Mouse (Mus musculus) hindbrain, embryonic 15.5 days (tissue): ENCODE results near the gene Ptpn3. TPM values are rescaled to one million over a fixed set of nuclear protein-coding genes. Genes with fewer than 3 reads are reported as not detected.

ENCODE experiments used
- ATAC-seq: fragments of 200-750 bp; cut with Nextera tagmentation; 2 replicates; pipeline ENCODE4 v1.8.0; 2017; ENCODE audit warnings: low read depth, moderate number of reproducible peaks, moderate TSS enrichment; ENCODE audit not compliant: low FRiP score
- H3K27ac ChIP-seq: fragments of 300-500 bp; sonication (generic); replicated peaks from 2 replicates; pipeline ENCODE4 v1.5.1; 2015; ENCODE audit warnings: mild to moderate bottlenecking, inconsistent platforms
- H3K27me3 ChIP-seq: fragments of 300-500 bp; sonication (generic); 2 replicates; pipeline ENCODE4 v1.6.1; 2015; ENCODE audit warnings: control low read depth, inconsistent platforms
- H3K36me3 ChIP-seq: fragments of 300-500 bp; sonication (generic); 2 replicates; pipeline ENCODE4 v1.6.1; 2015; ENCODE audit warnings: control low read depth, inconsistent platforms
- H3K4me1 ChIP-seq: fragments of 300-500 bp; sonication (generic); replicated peaks from 2 replicates; pipeline ENCODE4 v1.6.1; 2015; ENCODE audit warnings: control low read depth, inconsistent platforms
- H3K4me2 ChIP-seq: fragments of 300-500 bp; sonication (generic); 2 replicates; pipeline ENCODE4 v1.6.1; 2015; ENCODE audit warnings: moderate library complexity, mild to moderate bottlenecking, inconsistent platforms
- H3K4me3 ChIP-seq: fragments of 300-500 bp; sonication (generic); 2 replicates; pipeline ENCODE4 v1.5.1; 2015; ENCODE audit warnings: mild to moderate bottlenecking, inconsistent platforms
- H3K9ac ChIP-seq: fragments of 300-500 bp; sonication (generic); 2 replicates; pipeline ENCODE4 v1.6.1; 2015; ENCODE audit warnings: inconsistent platforms
- H3K9me3 ChIP-seq: fragments of 300-500 bp; sonication (generic); 2 replicates; pipeline ENCODE4 v1.6.1; 2016; ENCODE audit warnings: control low read depth, inconsistent platforms
- WGBS: fragments of 180-500 bp; shearing (Covaris S2); methylation state at CpG from one replicate; pipeline ENCODE4 v1.1.7; 2015; 5-methylcytosine and 5-hydroxymethylcytosine counted together
- polyA plus RNA-seq: library from polyadenylated mRNA; unstranded; fragments of >200 nt; fragmentation: Nextera tagmentation; extraction: Ambion mirVana; gene quantifications from 2 replicates; pipeline ENCODE4 v1.2.1, GENCODE M21; 2015

The Ptpn3 gene
- 3.7 and 4.0 TPM in 2 replicates for polyA plus RNA-seq

DNA sequence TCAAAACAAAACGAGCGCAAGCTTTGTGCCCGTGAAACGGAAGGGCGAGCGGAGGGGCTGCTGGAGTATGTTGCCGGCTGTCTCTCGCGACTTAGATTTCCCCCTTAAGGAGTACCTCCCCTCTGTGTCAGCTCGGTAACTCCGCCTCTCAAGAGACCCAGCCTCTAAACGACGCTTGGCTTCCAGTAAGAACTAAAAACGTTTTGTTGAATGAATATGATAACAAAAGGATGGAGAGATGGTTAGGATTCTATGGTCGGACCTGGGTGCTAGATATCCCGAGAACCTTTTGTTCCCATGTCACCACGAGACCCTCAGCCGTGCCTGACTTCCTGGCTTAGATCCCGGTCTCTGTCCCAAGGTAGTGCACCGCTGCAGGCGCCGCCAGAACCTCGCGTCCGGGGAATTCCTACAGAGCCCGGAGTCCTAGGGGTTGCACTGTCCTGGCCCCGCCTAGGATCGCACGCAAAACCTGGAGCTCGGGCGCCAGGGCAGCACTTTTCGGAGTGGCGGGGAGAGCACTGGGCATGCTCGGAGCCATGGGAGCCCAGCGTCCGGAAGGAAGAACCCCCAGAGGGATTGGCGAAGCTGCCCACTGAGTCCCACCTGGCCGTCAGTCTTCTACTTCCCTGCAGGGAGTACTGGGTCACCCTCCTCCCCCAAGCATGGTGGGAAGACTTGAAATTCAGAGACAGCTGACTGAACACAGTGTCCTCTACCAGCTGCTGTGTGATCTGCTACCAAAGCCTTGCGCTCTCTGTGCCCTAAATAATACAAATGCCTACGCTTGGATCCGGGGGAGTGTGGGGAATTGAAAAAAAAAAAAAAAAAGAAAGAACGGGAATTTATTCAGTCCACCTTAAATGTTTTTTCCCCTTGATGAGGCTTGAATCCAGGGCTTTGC lies at the start of gene Ptpn3:
Gene Ptpn3 (minus strand): TSS at position 428 of the 904 bp plus-strand sequence.
- whole genome bisulfite sequencing = under 1% methylated on average over 42 of the region's 42 CpGs

DNA sequence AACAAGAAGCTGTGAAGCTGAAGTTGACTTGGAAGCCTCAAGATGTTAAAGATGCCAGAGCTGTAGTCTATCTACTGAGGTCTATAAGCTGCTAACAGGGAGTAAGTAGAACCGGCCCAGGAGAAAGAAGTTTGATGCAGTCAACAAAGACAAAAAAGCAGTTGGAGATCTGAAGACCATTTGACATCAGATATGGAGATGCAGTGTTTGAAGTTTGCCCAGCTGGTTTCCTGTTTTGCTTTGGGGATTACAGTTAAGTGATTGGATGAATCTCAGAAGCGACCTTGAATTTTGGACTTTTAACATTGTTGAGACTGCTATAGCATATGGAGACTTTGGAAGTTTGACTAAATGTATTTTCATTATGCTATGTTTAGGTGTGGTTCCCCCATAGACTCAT lies 48.9 kb upstream of the Ptpn3 start:
- Histone ChIP-seq H3K4me3 (no peak overlapping the region), H3K36me3 (no peaks in the 10 kb centered on the region), H3K9me3 (no peaks in the 10 kb centered on the region), H3K27ac (no peak overlapping the region), H3K4me1 (no peaks in the 10 kb centered on the region), H3K4me2 (no peak overlapping the region), H3K9ac (no peak overlapping the region), H3K27me3 (no peaks in the 10 kb centered on the region)
- no peak for ATAC-seq
- 89% methylated on average over 2 of the region's 2 CpGs for WGBS

More for the DNA sequence above, at the start of gene Ptpn3:
- Histone ChIP-seq H3K4me2 (peak within 1 kb of the TSS; percentile 94), H3K4me3 (peak within 1 kb of the TSS; percentile 84), H3K9me3 (no peaks in the 10 kb centered on the region), H3K4me1 (peaks cover 40% of the 10 kb centered on the region), H3K36me3 (no peaks in the 10 kb centered on the region), H3K9ac (peak within 1 kb of the TSS; percentile 40), H3K27me3 (0 out of 2 replicates have a peak, but pooled peaks cover 3% of the 10 kb centered on the region), H3K27ac (peak within 1 kb of the TSS; percentile 73)
- ATAC-seq = peak; percentile 90

DNA sequence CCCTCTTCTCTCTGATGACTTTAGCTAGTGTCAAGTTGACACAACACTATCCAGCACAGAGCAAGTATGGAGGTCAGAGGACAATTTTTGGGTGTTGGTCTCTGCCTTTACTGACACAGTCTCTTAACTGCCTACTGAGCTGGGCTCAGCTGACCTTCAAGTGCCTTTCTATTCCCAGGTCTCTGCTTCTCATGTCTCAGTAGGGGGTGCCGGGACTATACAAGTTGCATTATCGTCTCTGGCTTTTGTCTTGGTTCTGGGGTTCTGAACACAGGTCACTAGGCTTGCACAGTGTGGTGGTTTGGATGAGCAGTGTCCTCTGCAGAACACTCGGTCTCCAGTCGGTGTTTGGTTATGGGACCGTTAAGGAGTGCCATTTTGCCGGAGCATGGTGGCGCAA lies 42.4 kb upstream of the Ptpn3 start:
- ATAC-seq = no peak
- 90% methylated on average over 7 of the region's 7 CpGs for WGBS

DNA sequence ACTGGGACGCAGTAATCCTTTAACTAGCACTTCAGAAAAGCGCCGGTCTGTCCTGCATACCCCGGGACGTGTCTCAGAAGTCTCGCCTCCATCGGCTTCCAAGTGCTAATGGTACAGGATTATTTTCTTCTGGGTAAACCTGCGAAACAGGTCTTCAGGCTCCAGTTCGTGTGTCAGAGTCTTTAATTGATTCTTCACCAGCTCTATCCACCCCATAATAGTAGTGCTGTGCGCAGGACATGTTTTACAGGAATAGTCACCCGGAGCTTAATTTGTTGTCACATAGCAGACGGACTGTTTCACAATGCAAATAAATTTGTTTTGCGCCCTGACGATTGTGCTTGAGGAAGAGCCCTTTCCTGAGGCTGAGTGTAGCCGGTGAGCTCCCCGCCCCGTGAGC lies 37.3 kb upstream of the Ptpn3 start:
- no peaks in the 10 kb centered on the region for H3K4me1 ChIP-seq
- no peaks in the 10 kb centered on the region for H3K9me3 ChIP-seq
- no peaks in the 10 kb centered on the region for H3K36me3 ChIP-seq
- no peak overlapping the region for H3K4me3 ChIP-seq
- 90% methylated on average over 17 of the region's 17 CpGs for WGBS
- no peak overlapping the region for H3K4me2 ChIP-seq
- ATAC-seq = no peak
- H3K9ac ChIP-seq = no peak overlapping the region
- no peak overlapping the region for H3K27ac ChIP-seq
- no peaks in the 10 kb centered on the region for H3K27me3 ChIP-seq

More for the DNA sequence above, 42.4 kb upstream of the Ptpn3 start:
- no peaks in the 10 kb centered on the region for H3K9me3 ChIP-seq
- no peak overlapping the region for H3K4me2 ChIP-seq
- H3K27ac ChIP-seq = no peak overlapping the region
- no peaks in the 10 kb centered on the region for H3K36me3 ChIP-seq
- no peaks in the 10 kb centered on the region for H3K4me1 ChIP-seq
- H3K27me3 ChIP-seq = no peaks in the 10 kb centered on the region
- no peak overlapping the region for H3K9ac ChIP-seq
- no peak overlapping the region for H3K4me3 ChIP-seq

DNA sequence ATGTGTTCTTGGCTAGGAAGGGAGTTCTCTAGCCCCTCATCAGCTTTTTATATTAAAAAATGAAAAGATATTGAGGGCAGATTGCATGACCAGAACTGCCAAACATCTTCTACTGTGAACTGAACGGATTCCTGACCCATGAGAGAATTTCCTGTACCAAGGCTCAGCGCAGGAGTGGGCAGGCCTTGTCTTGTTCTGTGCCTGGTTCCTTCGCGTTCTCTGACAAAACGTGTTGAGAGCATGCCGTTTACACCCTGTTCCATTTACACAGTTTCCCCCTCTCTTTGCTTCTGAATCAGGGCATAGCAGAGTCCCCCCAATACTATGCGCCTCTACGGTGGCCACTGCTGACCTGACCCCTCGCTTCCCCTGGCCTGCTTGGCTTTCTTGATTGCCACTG lies 36.4 kb upstream of the Ptpn3 start:
- no peak overlapping the region for H3K4me2 ChIP-seq
- H3K36me3 ChIP-seq = no peaks in the 10 kb centered on the region
- no peaks in the 10 kb centered on the region for H3K27me3 ChIP-seq
- no peak overlapping the region for H3K4me3 ChIP-seq
- H3K4me1 ChIP-seq = no peaks in the 10 kb centered on the region
- ATAC-seq = no peak
- H3K27ac ChIP-seq = no peak overlapping the region
- 93% methylated on average over 9 of the region's 9 CpGs for WGBS
- H3K9ac ChIP-seq = no peak overlapping the region
- H3K9me3 ChIP-seq = no peaks in the 10 kb centered on the region

DNA sequence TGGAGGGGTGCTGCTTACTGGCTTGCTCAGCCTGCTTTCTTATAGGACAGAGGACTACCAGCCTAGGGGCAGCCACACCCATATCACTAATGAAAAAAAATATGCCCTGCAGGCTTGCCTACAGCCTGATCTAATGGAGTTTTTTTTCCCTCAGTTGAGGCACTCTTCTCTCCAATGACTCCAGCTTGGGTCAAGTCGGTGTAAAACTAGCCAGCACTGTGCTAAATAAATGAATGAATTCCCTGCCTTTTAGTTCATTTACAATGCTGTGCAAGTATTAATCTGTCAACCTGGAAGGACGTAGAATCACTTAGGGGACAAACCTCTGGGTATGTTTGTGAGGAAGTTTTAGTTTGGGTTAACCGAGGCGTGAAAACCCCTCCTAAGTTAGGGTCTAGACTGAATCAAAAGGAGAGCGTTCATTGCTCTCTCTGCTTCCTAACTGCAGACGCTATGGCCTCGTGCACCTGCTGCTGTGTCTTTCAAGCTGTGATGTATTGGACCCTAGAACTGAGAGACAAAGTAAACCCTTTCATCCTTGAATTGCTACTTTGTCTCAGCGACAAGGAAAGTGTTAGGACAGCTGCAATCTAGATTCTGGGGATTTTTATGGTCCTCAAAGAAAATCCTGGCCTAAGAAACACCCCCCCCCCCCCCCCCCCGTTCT lies 33.5 kb upstream of the Ptpn3 start:
- Histone ChIP-seq H3K27ac (no peak overlapping the region), H3K9ac (no peak overlapping the region), H3K9me3 (no peaks in the 10 kb centered on the region), H3K27me3 (no peaks in the 10 kb centered on the region), H3K4me3 (no peak overlapping the region), H3K4me1 (no peaks in the 10 kb centered on the region), H3K36me3 (no peaks in the 10 kb centered on the region), H3K4me2 (no peak overlapping the region)
- ATAC-seq = no peak
- 31% methylated on average over 9 of the region's 9 CpGs for WGBS

DNA sequence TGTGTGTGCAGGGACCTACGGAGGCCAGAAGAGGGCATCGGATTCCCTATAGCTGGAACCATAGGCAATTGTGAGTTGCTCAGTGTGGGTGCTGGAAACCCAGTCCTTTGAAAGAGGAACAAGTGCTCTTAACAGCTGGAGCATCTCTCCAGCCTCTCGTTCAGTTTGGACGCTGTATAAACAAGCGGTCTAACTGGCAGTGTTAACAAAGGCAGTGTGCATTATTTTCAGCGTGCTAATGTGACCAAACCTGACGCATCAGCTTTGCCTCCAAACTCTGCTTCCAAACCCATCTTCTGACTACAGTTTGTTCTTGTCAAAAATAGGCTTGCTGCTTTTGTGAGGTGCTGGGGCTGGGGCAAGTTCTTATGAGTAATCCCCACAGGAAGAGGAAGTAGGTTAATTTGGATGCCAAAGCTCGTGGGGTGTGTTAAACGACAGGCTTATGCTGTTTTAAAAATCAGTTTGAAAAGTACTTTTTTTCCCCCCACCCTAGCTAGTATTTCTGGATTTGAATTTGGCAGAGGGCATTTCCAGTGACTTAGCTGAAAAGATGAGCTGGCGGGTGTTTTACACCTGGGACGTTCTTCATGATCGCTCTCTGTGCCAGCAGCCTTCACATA lies 32.4 kb upstream of the Ptpn3 start:
- H3K4me3 ChIP-seq = no peak overlapping the region
- ATAC-seq = no peak
- no peaks in the 10 kb centered on the region for H3K27me3 ChIP-seq
- 94% methylated on average over 12 of the region's 12 CpGs for WGBS
- no peak overlapping the region for H3K9ac ChIP-seq
- no peaks in the 10 kb centered on the region for H3K9me3 ChIP-seq
- H3K36me3 ChIP-seq = no peaks in the 10 kb centered on the region
- H3K4me1 ChIP-seq = no peaks in the 10 kb centered on the region
- H3K4me2 ChIP-seq = no peak overlapping the region
- no peak overlapping the region for H3K27ac ChIP-seq

DNA sequence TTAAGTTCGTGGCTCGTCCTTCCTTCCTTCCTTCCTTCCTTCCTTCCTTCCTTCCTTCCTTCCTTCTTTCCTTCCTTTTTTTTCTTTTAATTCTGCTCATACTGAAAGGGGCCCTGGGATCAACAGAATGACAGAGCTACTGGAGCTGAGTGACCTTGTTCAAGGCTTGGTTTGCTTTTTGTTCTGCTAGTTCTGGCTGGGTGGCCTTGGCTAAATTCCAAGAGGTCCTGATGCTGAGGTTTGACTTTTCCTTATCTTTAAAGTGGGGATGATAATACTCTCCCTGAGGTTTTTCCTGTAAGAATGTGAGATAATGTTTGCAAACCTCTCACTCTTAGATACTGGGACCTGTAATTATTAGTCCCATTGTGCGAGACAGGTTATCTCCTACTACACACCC lies 30.9 kb upstream of the Ptpn3 start:
- Histone ChIP-seq H3K36me3 (no peaks in the 10 kb centered on the region), H3K4me2 (no peak overlapping the region), H3K4me3 (no peak overlapping the region), H3K27me3 (no peaks in the 10 kb centered on the region), H3K9me3 (no peaks in the 10 kb centered on the region), H3K9ac (no peak overlapping the region), H3K27ac (no peak overlapping the region), H3K4me1 (no peaks in the 10 kb centered on the region)
- WGBS = 93% methylated on average over 3 of the region's 3 CpGs
- ATAC-seq = no peak

DNA sequence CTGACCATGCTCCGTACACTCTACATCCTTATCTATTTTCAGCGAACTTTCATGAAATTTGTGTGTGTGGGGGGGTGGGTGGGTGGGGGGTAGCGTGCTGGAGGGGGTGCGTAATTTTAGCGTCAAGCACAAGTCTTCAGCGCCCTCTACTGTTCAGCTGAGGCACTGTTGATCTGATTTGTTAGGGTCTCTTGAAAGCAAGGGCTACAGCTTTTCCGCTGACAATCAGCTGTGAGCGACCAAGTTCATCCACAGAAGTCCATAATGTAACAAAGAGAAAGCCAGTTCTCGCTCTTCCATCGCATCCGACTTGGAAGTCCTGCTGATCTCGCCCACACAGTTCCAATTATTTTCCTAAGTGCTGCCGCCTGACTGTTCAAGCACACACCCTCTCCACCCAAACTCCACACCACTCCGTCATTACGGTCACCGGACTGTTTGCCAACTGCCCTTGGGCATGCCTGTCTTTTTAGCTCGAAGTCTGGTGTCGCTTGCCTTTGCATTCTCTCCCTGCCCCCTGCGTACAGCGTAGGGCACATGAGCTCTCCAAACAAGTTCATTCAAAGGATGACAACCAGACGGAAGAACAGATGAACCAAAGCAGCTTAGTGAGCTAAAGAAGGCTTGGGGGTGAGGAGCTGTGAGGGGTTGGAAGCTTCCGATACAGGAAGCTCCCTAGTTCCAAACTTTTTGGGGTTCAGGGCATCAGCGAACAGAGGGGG lies 19.1 kb upstream of the Ptpn3 start:
- Histone ChIP-seq H3K9ac (no peak overlapping the region), H3K4me2 (no peak overlapping the region; the same call in 1 of the 2 replicates), H3K4me3 (no peak overlapping the region), H3K9me3 (no peaks in the 10 kb centered on the region), H3K27me3 (0 out of 2 replicates have a peak, but pooled peaks cover 2% of the 10 kb centered on the region), H3K36me3 (no peaks in the 10 kb centered on the region), H3K27ac (no peak overlapping the region), H3K4me1 (peaks cover 4% of the 10 kb centered on the region; the same call in 1 of the 2 replicates)
- 38% methylated on average over 23 of the region's 23 CpGs for WGBS
- ATAC-seq = no peak

DNA sequence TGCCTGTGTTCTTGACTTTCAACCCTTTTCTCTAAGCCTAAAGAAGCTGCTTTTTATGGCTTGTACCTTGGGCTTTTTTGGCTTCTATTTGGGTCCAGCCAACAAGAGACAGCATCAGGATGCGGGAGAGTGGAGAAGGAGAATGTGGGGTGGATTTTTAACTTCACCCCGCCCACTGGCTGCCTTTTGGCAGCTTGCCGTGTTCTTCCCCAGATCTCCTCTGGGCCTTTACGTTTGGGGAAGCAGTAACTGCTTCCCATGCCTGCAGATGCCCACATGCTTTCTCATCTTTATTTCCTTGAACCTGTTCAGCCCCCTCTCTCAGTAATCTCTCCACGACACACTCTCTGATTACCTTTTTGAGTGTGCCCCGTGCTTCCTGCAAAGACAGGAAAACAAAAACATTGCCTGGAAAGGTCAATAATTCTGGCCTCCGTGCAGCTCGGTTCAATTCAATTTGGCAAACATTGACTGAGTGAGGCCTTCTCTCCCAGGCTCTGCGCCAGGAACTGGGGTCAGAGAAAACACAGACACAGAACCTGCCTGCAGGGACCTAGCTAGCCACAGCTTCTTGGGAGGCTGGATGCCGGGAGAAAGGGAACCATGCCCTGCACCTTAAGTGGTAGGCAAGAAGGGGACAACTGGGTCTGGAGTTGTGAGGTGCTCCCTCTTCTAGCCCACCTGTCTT lies 17.0 kb upstream of the Ptpn3 start:
- Histone ChIP-seq H3K9ac (no peak overlapping the region), H3K4me3 (no peak overlapping the region), H3K27me3 (0 out of 2 replicates have a peak, but pooled peaks cover 2% of the 10 kb centered on the region), H3K9me3 (no peaks in the 10 kb centered on the region), H3K4me1 (peaks cover 4% of the 10 kb centered on the region; the same call in 1 of the 2 replicates), H3K27ac (peak overlapping the region; percentile 29; the same call in 1 of the 2 replicates), H3K36me3 (no peaks in the 10 kb centered on the region), H3K4me2 (no peak overlapping the region)
- ATAC-seq = peak; percentile 60; the same call in 1 of the 2 replicates
- WGBS = 38% methylated on average over 10 of the region's 10 CpGs
